Mouse (Mus musculus): ENCODE results near the gene Gm14325.
"Not testable (repeated sequence)": the region's sequence is repeated elsewhere in the genome, so short reads cannot be mapped to it uniquely, and the experiment has no call there.

The Gm14325 gene

DNA sequence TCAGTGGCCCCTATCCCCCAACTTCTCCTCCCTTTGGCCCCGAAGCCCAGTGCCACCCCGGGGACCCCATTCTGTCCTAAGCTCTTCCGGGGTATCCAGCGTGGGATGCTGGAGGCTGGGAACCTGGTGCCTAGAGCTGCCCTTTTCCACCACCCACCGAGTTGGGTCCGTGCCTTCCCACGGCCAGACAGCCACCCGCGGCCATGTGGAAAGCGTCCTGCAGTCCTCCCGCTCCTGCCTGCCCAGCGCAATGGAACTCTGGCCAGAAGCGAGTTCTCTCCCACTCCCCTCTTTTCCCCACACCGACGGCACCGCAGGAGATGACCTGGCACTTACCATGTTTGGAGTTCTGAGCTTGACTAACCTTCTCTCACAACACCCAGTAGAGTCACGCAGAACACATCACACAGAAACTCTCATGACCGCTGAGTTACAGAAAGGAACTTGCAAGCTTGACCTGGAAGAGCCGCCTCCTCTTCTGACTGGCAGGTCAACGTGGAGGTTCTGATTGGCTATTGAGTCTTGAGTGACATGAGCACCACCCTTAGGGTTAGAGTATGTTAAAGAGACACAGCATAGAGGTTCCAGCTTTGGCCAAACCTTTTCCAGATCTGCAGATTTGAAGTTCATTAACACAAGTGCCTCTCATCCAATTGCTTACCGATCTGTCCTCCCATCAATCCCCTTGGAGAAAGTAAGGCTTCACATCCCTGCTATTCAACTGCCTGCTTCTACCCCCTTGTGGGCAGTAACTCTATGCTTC is at the start of gene Gm14325:
Gene Gm14325 (minus strand): TSS at position 436 of the 763 bp plus-strand sequence.
- DNase-seq (ENCODE audit: low read depth, low spot score) = peak; percentile 88

DNA sequence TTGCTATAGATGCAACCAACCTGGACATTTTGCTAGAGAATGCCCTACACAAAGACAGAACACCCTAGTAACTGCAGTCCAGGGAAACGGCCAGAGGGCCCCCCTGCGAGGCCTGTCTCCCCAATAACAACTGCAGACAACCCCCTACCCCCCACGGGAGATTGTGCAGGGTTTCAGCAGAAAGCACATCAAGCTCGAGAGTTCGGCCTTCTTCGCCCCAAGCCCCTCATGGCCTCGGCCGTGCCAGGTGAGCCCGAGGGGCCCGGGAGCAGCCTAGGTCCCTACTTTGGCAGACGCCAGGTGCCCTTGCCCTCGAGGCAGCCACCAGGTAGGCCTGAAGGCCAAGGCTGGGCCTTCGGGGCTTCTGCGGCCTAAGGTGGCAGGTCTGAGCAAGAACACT is 47.6 kb upstream of the Gm14325 start:
- not testable (repeated sequence) for DNase-seq (ENCODE audit: low read depth, low spot score)

DNA sequence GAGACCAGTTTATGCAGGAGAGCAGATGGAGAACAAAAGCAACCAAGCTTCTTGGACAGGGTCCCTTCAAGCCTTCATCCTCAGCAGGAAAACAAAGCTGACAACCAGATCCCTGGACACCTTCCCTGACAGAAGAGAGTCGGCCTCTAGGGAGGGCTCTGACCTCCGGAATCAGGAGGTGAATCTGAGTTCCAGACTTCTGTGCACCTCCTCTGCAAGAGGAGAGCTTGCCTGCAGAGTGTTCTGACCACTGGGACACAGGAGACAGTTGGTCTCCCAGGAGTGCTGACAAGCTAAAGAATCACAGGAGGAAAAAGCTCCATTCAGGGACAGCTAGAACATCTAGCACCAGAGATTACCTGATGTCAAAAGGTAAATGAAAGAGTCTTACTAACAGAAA is 22.1 kb upstream of the Gm14325 start:
- DNase-seq (ENCODE audit: low read depth, low spot score) = not testable (repeated sequence)

DNA sequence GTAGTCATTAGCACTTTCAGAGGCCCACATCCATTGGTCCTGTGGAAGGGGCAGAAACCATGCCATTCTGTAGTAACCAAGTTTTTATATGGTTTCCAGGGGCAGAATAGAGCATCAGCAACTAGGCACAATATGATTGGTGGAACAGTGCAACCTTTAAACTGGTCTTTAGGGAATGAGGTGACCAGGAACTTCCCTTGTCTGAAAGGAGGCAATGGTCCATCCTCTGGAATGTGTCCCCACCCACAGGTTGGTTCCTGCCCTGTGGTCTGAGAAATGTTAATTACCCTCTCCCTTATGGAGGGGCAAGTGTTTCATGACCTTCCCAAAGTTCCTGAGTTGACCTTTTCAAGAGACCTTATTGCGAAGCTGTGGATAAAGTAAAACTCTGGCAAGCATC is 3.5 kb upstream of the Gm14325 start:
- DNase-seq (ENCODE audit: low read depth, low spot score) = peak; percentile 48

DNA sequence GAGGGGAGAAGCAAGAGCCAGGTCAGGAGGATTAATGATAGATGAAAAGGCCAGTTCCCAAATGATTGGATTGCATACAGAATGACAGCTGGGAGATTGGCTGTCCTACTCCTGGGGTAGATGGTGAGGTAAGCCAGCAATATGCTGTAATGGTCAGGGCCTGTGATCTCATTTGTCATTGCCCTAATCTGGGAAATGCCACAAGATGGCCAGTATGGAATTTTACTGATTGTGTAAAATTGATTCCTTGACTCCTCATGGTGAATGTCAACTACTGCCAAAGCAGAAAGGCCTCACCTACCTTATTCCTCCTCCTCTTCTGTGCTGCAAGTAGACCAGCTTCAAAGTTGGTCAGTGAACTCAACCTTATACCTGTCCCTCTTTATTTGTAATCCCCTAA is 3.4 kb downstream of the Gm14325 start:
- not testable (repeated sequence) for DNase-seq (ENCODE audit: low read depth, low spot score)

DNA sequence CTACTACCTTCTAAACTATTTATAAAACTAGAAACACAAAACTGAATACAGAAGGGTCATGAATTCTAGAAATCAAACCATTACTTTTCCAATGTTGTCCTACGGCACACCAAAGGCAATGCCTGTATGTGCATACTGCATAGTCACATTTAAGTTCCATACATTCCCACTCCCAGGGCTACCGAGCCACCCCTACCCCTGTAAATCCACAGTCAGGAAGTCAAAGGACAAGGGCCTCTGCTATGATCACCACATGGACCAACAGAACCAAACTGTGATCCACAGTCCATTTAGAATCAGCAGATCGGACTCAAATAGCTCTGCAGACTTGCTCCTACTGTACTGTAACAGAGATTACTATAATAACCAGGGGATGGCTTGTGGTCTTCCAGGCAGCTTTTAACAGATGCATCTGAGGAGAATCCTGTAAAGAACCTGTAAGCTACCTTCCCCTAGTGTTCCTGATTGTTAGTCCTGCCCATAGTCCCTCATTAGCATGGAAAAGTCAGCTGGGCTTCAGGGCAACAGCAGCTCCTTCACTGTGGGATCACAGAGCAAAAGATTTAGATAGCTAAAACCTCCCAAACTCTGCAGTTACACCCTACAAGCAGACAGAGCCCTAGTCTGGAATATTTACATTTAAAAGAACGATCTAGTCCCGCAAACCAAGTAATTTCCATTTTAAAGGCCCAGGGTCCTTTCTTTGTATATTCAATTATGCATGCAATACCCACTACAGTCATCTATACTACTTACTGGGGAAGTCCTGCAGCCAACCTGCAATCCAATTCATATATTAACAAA is 4.2 kb downstream of the Gm14325 start:
- DNase-seq (ENCODE audit: low read depth, low spot score) = peak; percentile 81

DNA sequence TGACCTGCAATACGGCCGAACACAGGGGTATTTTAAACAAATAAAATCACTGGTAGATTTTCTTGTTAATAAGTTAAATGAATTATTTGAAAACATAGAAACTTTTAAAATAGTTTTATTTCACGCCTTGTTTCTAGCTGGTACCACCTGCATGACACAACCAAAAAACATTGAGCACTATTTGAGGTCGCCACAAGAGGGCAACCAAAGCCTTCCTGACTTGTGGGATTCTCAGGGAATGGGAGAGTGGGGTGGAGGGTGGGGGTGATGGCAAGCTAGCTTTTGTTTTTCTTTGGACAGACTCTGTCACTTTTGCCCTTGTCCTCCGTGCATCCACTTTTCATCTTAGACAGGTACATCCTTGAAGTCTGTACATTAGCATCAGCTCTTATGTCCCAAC is 18.2 kb downstream of the Gm14325 start:
- not testable (repeated sequence) for DNase-seq (ENCODE audit: low read depth, low spot score)

DNA sequence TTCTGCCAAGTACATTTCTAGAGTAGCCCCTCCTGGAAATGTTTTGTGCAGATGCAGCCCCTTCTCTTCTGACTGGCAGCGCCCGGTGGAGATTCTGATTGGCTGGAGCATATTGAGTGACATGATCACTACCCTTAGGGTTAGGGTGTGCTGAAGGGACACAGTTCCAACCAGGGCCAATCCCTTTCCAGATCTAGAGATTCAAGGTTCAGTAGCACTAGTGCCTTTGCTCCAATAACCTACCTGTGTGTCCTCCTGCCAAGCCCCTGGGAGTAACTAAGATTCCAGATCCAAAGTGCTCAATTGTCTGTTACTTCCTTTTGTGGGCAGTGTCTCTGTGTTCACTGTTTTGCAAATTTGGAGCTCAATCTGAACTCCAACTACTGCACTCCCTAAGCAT is 34.0 kb downstream of the Gm14325 start:
- DNase-seq (ENCODE audit: low read depth, low spot score) = peak; percentile 82

DNA sequence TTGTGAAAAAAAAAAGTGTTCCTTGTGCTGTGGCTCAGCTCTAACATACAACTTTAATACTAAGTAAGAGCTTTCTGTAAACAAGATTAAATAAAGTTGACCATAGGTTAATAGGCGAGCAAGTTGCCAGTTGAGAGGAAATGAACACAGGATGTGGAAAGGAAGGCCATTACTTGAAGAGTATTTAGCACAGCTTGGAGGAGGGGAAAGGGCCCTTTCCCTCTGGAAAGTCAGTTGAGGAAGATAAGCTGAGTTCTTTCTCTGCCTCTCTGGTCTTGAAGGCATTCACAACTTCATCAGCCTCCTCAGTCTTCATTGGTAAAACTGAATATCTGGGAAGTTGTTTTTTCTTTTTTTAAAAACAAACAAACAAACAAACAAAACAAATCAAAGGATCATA is 52.8 kb downstream of the Gm14325 start:
- DNase-seq (ENCODE audit: low read depth, low spot score) = not testable (repeated sequence)
